Mouse (Mus musculus) forebrain, postnatal 0 days (tissue): ENCODE measurements around the gene Xpot. TPM values are rescaled to one million over a fixed set of nuclear protein-coding genes. Genes with fewer than 3 reads are reported as not detected.
A peak's percentile ranks its signal among the peaks of the same experiment; 100 is the strongest.

Source experiments
- ATAC-seq: fragments of 200-750 bp; cut with Nextera tagmentation; 2 replicates; pipeline ENCODE4 v1.8.0; 2017; ENCODE audit warnings: mild to moderate bottlenecking, moderate library complexity
- DNase-seq: peaks from one replicate; pipeline ENCODE4 v3.0.0-alpha.2; 2015
- H3K27ac ChIP-seq: fragments of 300-500 bp; sonication (generic); 2 replicates; pipeline ENCODE4 v1.5.1; 2014; ENCODE audit warnings: low read depth, mild to moderate bottlenecking, antibody characterized with exemption, low read length, moderate library complexity, mixed read lengths
- H3K27me3 ChIP-seq: fragments of 300-500 bp; sonication (generic); 2 replicates; pipeline ENCODE4 v1.6.1; 2014; ENCODE audit warnings: mild to moderate bottlenecking, low read length, mixed read lengths; ENCODE audit not compliant: insufficient read depth
- H3K36me3 ChIP-seq: fragments of 300-500 bp; sonication (generic); 2 replicates; pipeline ENCODE4 v1.6.1; 2014; ENCODE audit warnings: mild to moderate bottlenecking, moderate library complexity; ENCODE audit not compliant: insufficient read depth
- H3K4me1 ChIP-seq: fragments of 300-500 bp; sonication (generic); 2 replicates; pipeline ENCODE4 v1.6.1; 2014; ENCODE audit warnings: antibody characterized with exemption; ENCODE audit not compliant: insufficient read depth
- H3K4me2 ChIP-seq: fragments of 300-500 bp; sonication (generic); 2 replicates; pipeline ENCODE4 v1.6.1; 2014; ENCODE audit warnings: low read depth, mild to moderate bottlenecking, moderate library complexity
- H3K4me3 ChIP-seq: fragments of 300-500 bp; sonication (generic); 2 replicates; pipeline ENCODE4 v1.5.1; 2014; ENCODE audit warnings: low read depth, low read length, mixed read lengths
- H3K9ac ChIP-seq: fragments of 300-500 bp; sonication (generic); 2 replicates; pipeline ENCODE4 v1.6.1; 2014; ENCODE audit warnings: mild to moderate bottlenecking
- H3K9me3 ChIP-seq: fragments of 300-500 bp; sonication (generic); 2 replicates; pipeline ENCODE4 v1.6.1; 2016; ENCODE audit warnings: low read length
- CTCF ChIP-seq: sonication (generic); IDR thresholded peaks from 2 replicates; pipeline ENCODE4 v1.5.1; 2016; ENCODE audit warnings: antibody characterized with exemption, control low read depth, low read depth
- WGBS: fragments of 180-500 bp; shearing (Covaris S2); extraction: QIAGEN DNeasy Blood & Tissue Kit; methylation state at CpG from one replicate; pipeline ENCODE4 v1.1.7; 2014; 5-methylcytosine and 5-hydroxymethylcytosine counted together
- polyA plus RNA-seq: library from polyadenylated mRNA; unstranded; fragments of >200 nt; fragmentation: Nextera tagmentation; extraction: Ambion mirVana; gene quantifications from 2 replicates; pipeline ENCODE4 v1.2.1, GENCODE M21; 2015
- total RNA-seq: library from RNA; depleted of rRNA; stranded (reverse); fragments of >200 nt; gene quantifications from 2 replicates; pipeline ENCODE4 v1.2.3, GENCODE M21; 2014; rRNA removed

Gene Xpot
- total RNA-seq (75.1 and 92.7 TPM in 2 replicates), polyA plus RNA-seq (23.5 and 28.1 TPM in 2 replicates)

GRCm38 (mm10) chr10:121626186-121626882, at the start of gene Xpot:
TSS of gene Xpot (minus strand) at chr10:121626332.
- peak within 1 kb of the TSS; percentile 80 for H3K4me3 ChIP-seq
- H3K4me1 ChIP-seq = peaks cover 15% of the 10 kb centered on the region
- peak; percentile 98 for DNase-seq
- TF ChIP-seq CTCF = peak; percentile 17; the same call in 1 of the 2 replicates
- no peaks in the 10 kb centered on the region for H3K9me3 ChIP-seq
- H3K4me2 ChIP-seq = peak within 1 kb of the TSS; percentile 62
- ATAC-seq = peak; percentile 99
- H3K36me3 ChIP-seq = 0 out of 2 replicates have a peak, but pooled peaks cover 12% of the 10 kb centered on the region
- H3K27ac ChIP-seq = peak within 1 kb of the TSS; percentile 88
- WGBS = under 1% methylated on average over 68 of the region's 70 CpGs
- H3K27me3 ChIP-seq = no peaks in the 10 kb centered on the region
- H3K9ac ChIP-seq = peak within 1 kb of the TSS; percentile 74

- Histone ChIP-seq H3K9ac (no peak overlapping the region), H3K4me2 (no peak overlapping the region), H3K36me3 (no peaks in the 10 kb centered on the region), H3K4me3 (no peak overlapping the region), H3K4me1 (no peaks in the 10 kb centered on the region), H3K27me3 (no peaks in the 10 kb centered on the region), H3K27ac (no peak overlapping the region), H3K9me3 (no peaks in the 10 kb centered on the region)
- DNase-seq (no peak), ATAC-seq (no peak)
- 90% methylated on average over 10 of the region's 10 CpGs for WGBS
- no peak for TF ChIP-seq CTCF
Observed at GRCm38 (mm10) chr10:121669103-121669502, 43.0 kb upstream of the Xpot start.

GRCm38 (mm10) chr10:121665631-121666145, 39.6 kb upstream of the Xpot start:
- Histone ChIP-seq H3K27ac (no peak overlapping the region), H3K4me3 (no peak overlapping the region), H3K36me3 (no peaks in the 10 kb centered on the region), H3K9me3 (no peaks in the 10 kb centered on the region), H3K27me3 (no peaks in the 10 kb centered on the region), H3K4me1 (no peaks in the 10 kb centered on the region), H3K9ac (no peak overlapping the region), H3K4me2 (no peak overlapping the region)
- ATAC-seq (no peak), DNase-seq (no peak)
- 64% methylated on average over 8 of the region's 8 CpGs for WGBS
- TF ChIP-seq CTCF = no peak

- Histone ChIP-seq H3K9me3 (no peaks in the 10 kb centered on the region), H3K4me2 (0 out of 2 replicates have a peak overlapping the region, but pooled peaks have one; percentile 3), H3K27ac (no peak overlapping the region), H3K9ac (no peak overlapping the region), H3K4me3 (no peak overlapping the region), H3K27me3 (no peaks in the 10 kb centered on the region), H3K36me3 (no peaks in the 10 kb centered on the region), H3K4me1 (no peaks in the 10 kb centered on the region)
- ATAC-seq (peak; percentile 18; the same call in 1 of the 2 replicates), DNase-seq (peak; percentile 31)
- peak; percentile 17; the same call in 1 of the 2 replicates for TF ChIP-seq CTCF
- 35% methylated on average over 13 of the region's 13 CpGs for WGBS
Observed at GRCm38 (mm10) chr10:121663599-121663998, 37.5 kb upstream of the Xpot start.

GRCm38 (mm10) chr10:121662711-121663110, 36.6 kb upstream of the Xpot start:
- H3K4me3 ChIP-seq = no peak overlapping the region
- H3K27ac ChIP-seq = no peak overlapping the region
- TF ChIP-seq CTCF = no peak
- H3K4me2 ChIP-seq = no peak overlapping the region
- no peaks in the 10 kb centered on the region for H3K4me1 ChIP-seq
- no peak for DNase-seq
- H3K27me3 ChIP-seq = no peaks in the 10 kb centered on the region
- H3K9ac ChIP-seq = no peak overlapping the region
- H3K36me3 ChIP-seq = no peaks in the 10 kb centered on the region
- 85% methylated on average over 2 of the region's 2 CpGs for WGBS
- H3K9me3 ChIP-seq = no peaks in the 10 kb centered on the region
- no peak for ATAC-seq

GRCm38 (mm10) chr10:121655907-121656306, 29.8 kb upstream of the Xpot start:
- TF ChIP-seq CTCF = no peak
- no peaks in the 10 kb centered on the region for H3K36me3 ChIP-seq
- no peaks in the 10 kb centered on the region for H3K4me1 ChIP-seq
- ATAC-seq (no peak), DNase-seq (peak; percentile 44)
- H3K4me3 ChIP-seq = no peak overlapping the region
- H3K9ac ChIP-seq = no peak overlapping the region
- H3K4me2 ChIP-seq = no peak overlapping the region
- WGBS = 56% methylated on average over 4 of the region's 4 CpGs
- no peaks in the 10 kb centered on the region for H3K27me3 ChIP-seq
- no peaks in the 10 kb centered on the region for H3K9me3 ChIP-seq
- no peak overlapping the region for H3K27ac ChIP-seq

- Histone ChIP-seq H3K4me1 (no peaks in the 10 kb centered on the region), H3K27ac (no peak overlapping the region), H3K9me3 (no peaks in the 10 kb centered on the region), H3K4me2 (no peak overlapping the region), H3K36me3 (no peaks in the 10 kb centered on the region), H3K27me3 (no peaks in the 10 kb centered on the region), H3K4me3 (no peak overlapping the region), H3K9ac (no peak overlapping the region)
- no peak for TF ChIP-seq CTCF
- ATAC-seq (peak; percentile 73), DNase-seq (peak; percentile 50)
- WGBS = 79% methylated on average over 1 of the region's 1 CpGs
Observed at GRCm38 (mm10) chr10:121653079-121653478, 26.9 kb upstream of the Xpot start.
